Mouse (Mus musculus): ENCODE data around the gene Kcnd3. TPM values are rescaled to one million over a fixed set of nuclear protein-coding genes. Genes with fewer than 3 reads are reported as not detected.
A peak's percentile ranks its signal among the peaks of the same experiment; 100 is the strongest.

Kcnd3 gene
- polyA plus RNA-seq (2015; fragmentation: Nextera tagmentation; extraction: Ambion mirVana), result 0.02 and 0.05 TPM in 2 replicates

- Histone ChIP-seq H3K27ac (ENCODE audit: low read depth) (no peak within 1 kb of the TSS), H3K9me3 (ENCODE audit: low read length) (no peaks in the 10 kb centered on the region), H3K27me3 (ENCODE audit: insufficient read depth, low read length) (peaks cover 63% of the 10 kb centered on the region), H3K4me1 (ENCODE audit: insufficient read depth) (peaks cover 4% of the 10 kb centered on the region), H3K9ac (replicated peaks) (no peak within 1 kb of the TSS), H3K4me2 (ENCODE audit: low read depth, low read length) (peak within 1 kb of the TSS; percentile 76), H3K36me3 (replicated peaks; ENCODE audit: insufficient read depth, low read length) (no peaks in the 10 kb centered on the region), H3K4me3 (ENCODE audit: low read depth, low read length) (peak within 1 kb of the TSS; percentile 46)
- 3% methylated on average over 42 of the region's 98 CpGs for WGBS (ENCODE audit: insufficient replicate concordance)
- DNase-seq, result peak; percentile 36
- no peak for TF ChIP-seq EP300 (IDR thresholded peaks at IDR 0.05; ENCODE audit: low read depth)
- TF ChIP-seq CTCF (IDR thresholded peaks at IDR 0.05; ENCODE audit: low read depth), result no peak
- ATAC-seq, result no peak
These were observed at the start of gene Kcnd3 for GRCm38 (mm10) chr3:105451627-105452555. Kcnd3 (plus strand) TSS chr3:105452330.

GRCm38 (mm10) chr3:105402676-105403075, 49.5 kb upstream of the Kcnd3 start:
- H3K9ac ChIP-seq (replicated peaks), result no peak overlapping the region
- no peaks in the 10 kb centered on the region for H3K36me3 ChIP-seq (replicated peaks; ENCODE audit: insufficient read depth, low read length)
- TF ChIP-seq CTCF (IDR thresholded peaks at IDR 0.05; ENCODE audit: low read depth) (no peak), EP300 (IDR thresholded peaks at IDR 0.05; ENCODE audit: low read depth) (no peak)
- no peak overlapping the region for H3K27ac ChIP-seq (ENCODE audit: low read depth)
- H3K4me3 ChIP-seq (ENCODE audit: low read depth, low read length), result no peak overlapping the region
- DNase-seq (no peak), ATAC-seq (no peak)
- no peaks in the 10 kb centered on the region for H3K4me1 ChIP-seq (ENCODE audit: insufficient read depth)
- WGBS (ENCODE audit: insufficient replicate concordance), result 21% methylated on average over 5 of the region's 5 CpGs
- no peaks in the 10 kb centered on the region for H3K9me3 ChIP-seq (ENCODE audit: low read length)
- no peak overlapping the region for H3K4me2 ChIP-seq (ENCODE audit: low read depth, low read length)
- no peaks in the 10 kb centered on the region for H3K27me3 ChIP-seq (ENCODE audit: insufficient read depth, low read length)

- Histone ChIP-seq H3K9ac (replicated peaks) (no peak overlapping the region), H3K9me3 (ENCODE audit: low read length) (no peaks in the 10 kb centered on the region), H3K27ac (ENCODE audit: low read depth) (no peak overlapping the region), H3K36me3 (replicated peaks; ENCODE audit: insufficient read depth, low read length) (no peaks in the 10 kb centered on the region), H3K4me3 (ENCODE audit: low read depth, low read length) (no peak overlapping the region), H3K27me3 (ENCODE audit: insufficient read depth, low read length) (no peaks in the 10 kb centered on the region), H3K4me2 (ENCODE audit: low read depth, low read length) (no peak overlapping the region), H3K4me1 (ENCODE audit: insufficient read depth) (no peaks in the 10 kb centered on the region)
- DNase-seq, result no peak
- WGBS (ENCODE audit: insufficient replicate concordance), result 70% methylated on average over 5 of the region's 5 CpGs
- TF ChIP-seq CTCF (IDR thresholded peaks at IDR 0.05; ENCODE audit: low read depth), result 0 out of 2 replicates have a peak, but pooled peaks have one; percentile 19
- no peak for TF ChIP-seq EP300 (IDR thresholded peaks at IDR 0.05; ENCODE audit: low read depth)
- no peak for ATAC-seq
These were observed 48.6 kb upstream of the Kcnd3 start for GRCm38 (mm10) chr3:105403410-105404076.

- Histone ChIP-seq H3K4me2 (ENCODE audit: low read depth, low read length) (no peak overlapping the region), H3K36me3 (replicated peaks; ENCODE audit: insufficient read depth, low read length) (no peaks in the 10 kb centered on the region), H3K9ac (replicated peaks) (no peak overlapping the region), H3K9me3 (ENCODE audit: low read length) (no peaks in the 10 kb centered on the region), H3K4me3 (ENCODE audit: low read depth, low read length) (no peak overlapping the region), H3K27me3 (ENCODE audit: insufficient read depth, low read length) (no peaks in the 10 kb centered on the region), H3K27ac (ENCODE audit: low read depth) (no peak overlapping the region), H3K4me1 (ENCODE audit: insufficient read depth) (no peaks in the 10 kb centered on the region)
- DNase-seq, result no peak
- WGBS (ENCODE audit: insufficient replicate concordance), result 74% methylated on average over 4 of the region's 4 CpGs
- no peak for TF ChIP-seq EP300 (IDR thresholded peaks at IDR 0.05; ENCODE audit: low read depth)
- TF ChIP-seq CTCF (IDR thresholded peaks at IDR 0.05; ENCODE audit: low read depth), result no peak
- no peak for ATAC-seq
These were observed 48.1 kb upstream of the Kcnd3 start for GRCm38 (mm10) chr3:105404077-105404446.

- Histone ChIP-seq H3K4me3 (ENCODE audit: low read depth, low read length) (no peak overlapping the region), H3K4me2 (ENCODE audit: low read depth, low read length) (no peak overlapping the region), H3K4me1 (ENCODE audit: insufficient read depth) (no peaks in the 10 kb centered on the region), H3K9ac (replicated peaks) (no peak overlapping the region), H3K27me3 (ENCODE audit: insufficient read depth, low read length) (no peaks in the 10 kb centered on the region), H3K27ac (ENCODE audit: low read depth) (no peak overlapping the region), H3K36me3 (replicated peaks; ENCODE audit: insufficient read depth, low read length) (no peaks in the 10 kb centered on the region), H3K9me3 (ENCODE audit: low read length) (no peaks in the 10 kb centered on the region)
- ATAC-seq (no peak), DNase-seq (no peak)
- 76% methylated on average over 7 of the region's 7 CpGs for WGBS (ENCODE audit: insufficient replicate concordance)
- TF ChIP-seq CTCF (IDR thresholded peaks at IDR 0.05; ENCODE audit: low read depth), result no peak
These were observed 46.6 kb upstream of the Kcnd3 start for GRCm38 (mm10) chr3:105405516-105405915.

- Histone ChIP-seq H3K27ac (ENCODE audit: low read depth) (no peak overlapping the region), H3K27me3 (ENCODE audit: insufficient read depth, low read length) (no peaks in the 10 kb centered on the region), H3K36me3 (replicated peaks; ENCODE audit: insufficient read depth, low read length) (no peaks in the 10 kb centered on the region), H3K9me3 (ENCODE audit: low read length) (no peaks in the 10 kb centered on the region), H3K4me1 (ENCODE audit: insufficient read depth) (no peaks in the 10 kb centered on the region), H3K4me2 (ENCODE audit: low read depth, low read length) (no peak overlapping the region), H3K9ac (replicated peaks) (no peak overlapping the region), H3K4me3 (ENCODE audit: low read depth, low read length) (no peak overlapping the region)
- TF ChIP-seq EP300 (IDR thresholded peaks at IDR 0.05; ENCODE audit: low read depth), result no peak
- no peak for TF ChIP-seq CTCF (IDR thresholded peaks at IDR 0.05; ENCODE audit: low read depth)
- WGBS (ENCODE audit: insufficient replicate concordance), result 59% methylated on average over 7 of the region's 7 CpGs
- no peak for DNase-seq
- ATAC-seq, result no peak
These were observed 46.1 kb upstream of the Kcnd3 start for GRCm38 (mm10) chr3:105406036-105406435.

Data from liver, postnatal 0 days (tissue).